Mouse (Mus musculus) hindbrain, embryonic 14.5 days (tissue): ENCODE data around the gene Cds2. TPM values are rescaled to one million over a fixed set of nuclear protein-coding genes. Genes with fewer than 3 reads are reported as not detected.
"Not testable (repeated sequence)": the region's sequence is repeated elsewhere in the genome, so short reads cannot be mapped to it uniquely, and the experiment has no call there.

Source experiments
- ATAC-seq: fragments of 200-750 bp; cut with Nextera tagmentation; 2 replicates; pipeline ENCODE4 v1.8.0; 2017; ENCODE audit warnings: moderate number of reproducible peaks, mild to moderate bottlenecking, moderate TSS enrichment, moderate library complexity; ENCODE audit not compliant: low FRiP score
- DNase-seq: peaks from one replicate; pipeline ENCODE4 v3.0.0-alpha.2; 2015; ENCODE audit warnings: low spot score
- H3K27ac ChIP-seq: fragments of 300-500 bp; sonication (generic); 2 replicates; pipeline ENCODE4 v1.5.1; 2014; ENCODE audit warnings: mild to moderate bottlenecking, moderate library complexity
- H3K27me3 ChIP-seq: fragments of 300-500 bp; sonication (generic); 2 replicates; pipeline ENCODE4 v1.6.1; 2014; ENCODE audit warnings: mild to moderate bottlenecking, low read length, mixed read lengths; ENCODE audit not compliant: control insufficient read depth, insufficient read depth
- H3K36me3 ChIP-seq: fragments of 300-500 bp; sonication (generic); replicated peaks from 2 replicates; pipeline ENCODE4 v1.6.1; 2014; ENCODE audit not compliant: control insufficient read depth, insufficient read depth
- H3K4me1 ChIP-seq: fragments of 300-500 bp; sonication (generic); replicated peaks from 2 replicates; pipeline ENCODE4 v1.6.1; 2014; ENCODE audit warnings: antibody characterized with exemption, low read length, mixed read lengths; ENCODE audit not compliant: control insufficient read depth, insufficient read depth
- H3K4me2 ChIP-seq: fragments of 300-500 bp; sonication (generic); replicated peaks from 2 replicates; pipeline ENCODE4 v1.6.1; 2014; ENCODE audit warnings: mild to moderate bottlenecking, moderate library complexity
- H3K4me3 ChIP-seq: fragments of 300-500 bp; sonication (generic); replicated peaks from 2 replicates; pipeline ENCODE4 v1.5.1; 2014; ENCODE audit warnings: mild to moderate bottlenecking, low read length
- H3K9ac ChIP-seq: fragments of 300-500 bp; sonication (generic); 2 replicates; pipeline ENCODE4 v1.6.1; 2014
- H3K9me3 ChIP-seq: fragments of 300-500 bp; sonication (generic); 2 replicates; pipeline ENCODE4 v1.6.1; 2016; ENCODE audit warnings: low read length; ENCODE audit not compliant: control insufficient read depth
- WGBS: fragments of 180-500 bp; shearing (Covaris S2); extraction: QIAGEN DNeasy Blood & Tissue Kit; methylation state at CpG from one replicate; pipeline ENCODE4 v1.1.7; 2014; 5-methylcytosine and 5-hydroxymethylcytosine counted together
- polyA plus RNA-seq: library from polyadenylated mRNA; unstranded; fragments of >200 nt; fragmentation: Nextera tagmentation; extraction: Ambion mirVana; gene quantifications from 2 replicates; pipeline ENCODE4 v1.2.1, GENCODE M21; 2014

Cds2 gene
- polyA plus RNA-seq, 1 experiment from 2014 or later, result 57.2 TPM

DNA sequence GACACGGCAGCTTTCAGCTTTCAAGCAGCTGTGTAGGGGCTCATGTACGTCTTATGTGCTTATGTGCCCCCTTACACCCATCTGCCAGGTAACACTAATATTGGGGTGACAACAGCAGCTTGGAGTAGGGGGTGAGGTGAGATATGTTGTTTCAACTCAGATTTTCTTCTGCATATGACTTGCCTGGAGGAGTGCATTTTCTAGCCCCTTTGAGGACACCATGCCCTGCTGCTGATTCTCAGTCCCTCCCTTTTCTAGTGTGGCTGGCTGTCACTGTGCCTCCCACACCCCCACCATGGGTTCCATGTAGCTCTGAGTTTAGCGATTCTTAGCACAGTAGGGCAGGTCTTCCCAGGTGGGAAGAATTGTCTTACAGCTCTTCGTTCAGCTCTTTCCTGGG, 38.5 kb downstream of the Cds2 start:
- Histone ChIP-seq H3K9ac (no peak overlapping the region), H3K4me2 (no peak overlapping the region), H3K4me3 (no peak overlapping the region), H3K36me3 (peaks cover 94% of the 10 kb centered on the region), H3K27me3 (no peaks in the 10 kb centered on the region), H3K4me1 (no peaks in the 10 kb centered on the region), H3K9me3 (no peaks in the 10 kb centered on the region), H3K27ac (no peak overlapping the region)
- WGBS, result 94% methylated on average over 4 of the region's 4 CpGs
- ATAC-seq (no peak), DNase-seq (no peak)

DNA sequence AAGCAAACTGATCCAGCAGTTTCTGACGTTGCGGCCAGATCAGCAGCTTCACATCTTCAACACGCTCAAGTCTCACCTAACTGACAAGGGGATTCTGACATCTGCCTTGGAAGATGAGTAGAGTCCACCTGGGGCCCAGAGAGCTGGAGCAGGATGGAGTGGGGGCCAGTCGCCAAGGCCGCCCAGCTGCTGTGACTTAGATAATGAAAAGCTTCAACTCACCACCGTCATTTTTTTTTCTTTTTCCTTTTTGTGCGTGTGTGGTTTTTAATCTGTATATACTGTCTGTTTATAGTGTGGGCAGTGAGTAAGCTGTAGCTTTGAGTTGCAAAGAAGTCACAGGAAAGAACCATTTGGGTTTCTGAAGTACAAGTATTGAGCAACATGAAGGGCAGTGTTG, 42.2 kb downstream of the Cds2 start:
- no peak overlapping the region for H3K9ac ChIP-seq
- peaks cover 97% of the 10 kb centered on the region for H3K36me3 ChIP-seq
- ATAC-seq, result no peak
- no peak overlapping the region for H3K27ac ChIP-seq
- no peaks in the 10 kb centered on the region for H3K27me3 ChIP-seq
- H3K9me3 ChIP-seq, result no peaks in the 10 kb centered on the region
- 96% methylated on average over 7 of the region's 7 CpGs for WGBS
- H3K4me3 ChIP-seq, result no peak overlapping the region
- DNase-seq, result no peak
- H3K4me2 ChIP-seq, result no peak overlapping the region
- H3K4me1 ChIP-seq, result no peaks in the 10 kb centered on the region

DNA sequence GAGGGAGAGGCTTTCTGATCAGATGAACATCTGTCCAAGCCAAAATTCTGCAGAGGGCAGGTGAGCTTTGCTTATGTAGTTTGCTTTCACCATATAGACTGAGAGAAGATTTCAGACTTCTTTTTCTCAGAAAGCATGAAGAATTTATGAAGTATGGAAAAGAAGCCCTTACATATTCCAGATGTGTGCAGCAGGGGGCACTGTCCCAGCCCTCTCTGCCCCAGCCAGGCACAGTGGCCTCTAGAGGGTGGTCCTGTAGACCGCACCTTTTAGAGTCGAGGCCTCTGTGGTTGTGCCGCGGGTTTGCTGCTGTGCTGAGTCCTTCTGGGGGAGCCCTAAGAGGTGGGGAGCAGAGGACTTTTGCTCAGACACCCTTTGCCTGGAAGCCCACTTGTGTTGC, 43.0 kb downstream of the Cds2 start:
- DNase-seq (no peak), ATAC-seq (no peak)
- Histone ChIP-seq H3K4me1 (no peaks in the 10 kb centered on the region), H3K36me3 (peaks cover 93% of the 10 kb centered on the region), H3K9ac (no peak overlapping the region), H3K9me3 (no peaks in the 10 kb centered on the region), H3K27ac (no peak overlapping the region), H3K4me2 (no peak overlapping the region), H3K4me3 (no peak overlapping the region), H3K27me3 (no peaks in the 10 kb centered on the region)
- WGBS, result 58% methylated on average over 4 of the region's 4 CpGs

DNA sequence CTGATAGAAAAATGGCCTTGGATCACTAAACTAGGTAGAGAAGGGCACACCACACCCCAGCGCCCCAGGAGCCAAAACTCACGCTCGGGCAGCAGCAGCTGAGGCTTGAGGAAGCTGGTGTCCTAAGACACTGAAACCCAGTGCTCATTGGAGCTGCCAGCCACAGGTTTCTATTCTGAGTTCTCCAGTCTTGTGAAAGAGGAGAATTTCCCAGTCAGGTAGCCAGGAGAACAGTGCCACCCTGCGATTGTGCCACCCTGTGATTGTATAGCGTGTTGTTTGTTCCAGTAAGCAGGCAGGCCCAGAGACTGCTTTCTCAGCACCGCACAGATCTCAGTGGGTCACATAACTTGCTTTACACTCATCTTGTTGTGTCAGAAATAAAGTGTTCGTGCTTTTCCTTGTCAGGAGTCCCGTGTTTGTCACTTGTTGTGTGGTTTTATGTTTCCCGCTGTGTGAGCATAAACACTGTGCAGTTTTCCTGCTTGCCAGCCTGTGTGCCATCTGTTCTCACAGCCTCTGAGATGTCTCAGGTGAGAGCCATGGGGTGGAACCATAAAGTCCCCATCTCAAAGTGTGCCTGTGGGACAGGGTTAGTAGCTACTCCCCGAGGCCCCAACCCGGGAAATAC, 44.4 kb downstream of the Cds2 start:
- WGBS, result 93% methylated on average over 11 of the region's 11 CpGs
- Histone ChIP-seq H3K36me3 (peaks cover 80% of the 10 kb centered on the region), H3K9ac (no peak overlapping the region), H3K27ac (no peak overlapping the region), H3K27me3 (no peaks in the 10 kb centered on the region), H3K4me2 (no peak overlapping the region), H3K9me3 (no peaks in the 10 kb centered on the region), H3K4me1 (no peaks in the 10 kb centered on the region), H3K4me3 (no peak overlapping the region)
- no peak for ATAC-seq
- no peak for DNase-seq

DNA sequence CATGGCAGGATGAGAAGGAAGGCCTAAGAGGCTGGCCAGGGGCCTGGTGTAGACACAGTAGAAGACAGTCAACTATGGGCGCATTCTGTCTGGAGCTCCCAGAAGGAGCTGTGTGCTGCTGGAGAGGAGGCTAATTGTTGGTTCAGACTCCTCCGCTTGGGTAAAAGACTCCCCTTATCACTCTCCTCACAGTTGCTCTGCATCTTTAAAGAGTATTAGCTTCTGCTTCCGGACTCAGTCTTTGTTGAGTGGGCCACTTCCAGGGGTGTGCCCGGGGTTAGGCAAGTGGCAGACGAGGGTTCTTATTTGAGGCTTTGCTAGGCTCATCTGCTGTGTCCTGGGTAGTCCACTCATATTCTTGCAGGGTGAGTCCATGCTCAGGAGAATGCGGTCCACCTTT, 45.9 kb downstream of the Cds2 start:
- ATAC-seq, result no peak
- H3K9ac ChIP-seq, result no peak overlapping the region
- H3K4me2 ChIP-seq, result no peak overlapping the region
- DNase-seq, result no peak
- 95% methylated on average over 6 of the region's 6 CpGs for WGBS
- H3K4me3 ChIP-seq, result no peak overlapping the region
- H3K36me3 ChIP-seq, result peaks cover 65% of the 10 kb centered on the region
- H3K9me3 ChIP-seq, result no peaks in the 10 kb centered on the region
- H3K4me1 ChIP-seq, result no peaks in the 10 kb centered on the region
- H3K27ac ChIP-seq, result no peak overlapping the region
- H3K27me3 ChIP-seq, result no peaks in the 10 kb centered on the region

DNA sequence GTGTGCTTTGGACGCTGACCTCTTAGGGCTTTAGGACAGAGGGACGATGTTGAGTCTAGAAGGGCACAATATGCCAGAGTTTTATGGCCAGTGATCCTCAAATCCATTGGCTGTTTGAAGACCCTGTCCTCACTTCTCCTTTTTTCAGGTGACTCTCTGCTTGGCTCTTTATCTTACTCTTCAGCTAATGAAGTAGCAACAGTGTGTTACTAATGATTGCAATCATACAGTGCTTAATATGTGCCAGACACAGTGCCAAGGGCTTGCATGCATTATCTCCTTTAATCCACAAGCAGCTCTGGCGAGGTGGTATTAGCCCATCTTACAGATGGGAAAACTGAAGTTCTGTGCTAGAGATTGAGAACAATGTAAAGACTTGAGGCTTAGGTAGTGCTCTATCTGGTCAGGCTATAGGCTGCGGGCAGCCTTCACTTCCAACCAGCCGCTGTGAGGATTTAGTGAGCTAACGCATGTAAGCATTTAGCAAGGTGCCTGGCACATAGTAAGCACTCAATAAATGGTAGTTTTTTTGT, 46.5 kb downstream of the Cds2 start:
- ATAC-seq (no peak), DNase-seq (no peak)
- Histone ChIP-seq H3K27ac (no peak overlapping the region), H3K4me3 (no peak overlapping the region), H3K9ac (no peak overlapping the region), H3K27me3 (no peaks in the 10 kb centered on the region), H3K36me3 (peaks cover 59% of the 10 kb centered on the region), H3K9me3 (no peaks in the 10 kb centered on the region), H3K4me1 (no peaks in the 10 kb centered on the region), H3K4me2 (no peak overlapping the region)
- WGBS, result 96% methylated on average over 6 of the region's 6 CpGs

DNA sequence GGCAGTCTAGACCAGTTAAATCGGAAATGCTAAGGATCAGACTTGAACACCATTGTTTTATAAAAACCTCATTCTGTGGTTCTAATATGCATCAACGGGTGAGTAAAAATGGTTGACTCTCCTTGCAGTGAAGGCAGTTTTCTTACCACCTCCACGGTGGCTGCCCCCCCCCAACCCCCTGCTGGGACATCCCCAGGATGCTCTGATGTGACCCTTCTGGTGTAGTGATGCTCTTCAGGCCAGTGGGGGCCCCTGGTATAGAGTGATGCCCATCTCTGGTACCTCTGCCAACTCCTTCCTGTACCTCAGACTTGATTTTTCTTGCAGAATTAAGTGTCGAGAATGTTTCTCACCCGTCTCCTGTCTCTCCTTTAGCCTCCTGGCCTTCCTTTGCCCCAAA, 49.7 kb downstream of the Cds2 start:
- Histone ChIP-seq H3K27ac (no peak overlapping the region), H3K9me3 (no peaks in the 10 kb centered on the region), H3K4me2 (no peak overlapping the region), H3K27me3 (no peaks in the 10 kb centered on the region), H3K4me3 (no peak overlapping the region), H3K36me3 (peaks cover 28% of the 10 kb centered on the region), H3K9ac (no peak overlapping the region), H3K4me1 (no peaks in the 10 kb centered on the region)
- 77% methylated on average over 5 of the region's 5 CpGs for WGBS
- ATAC-seq (no peak), DNase-seq (no peak)

DNA sequence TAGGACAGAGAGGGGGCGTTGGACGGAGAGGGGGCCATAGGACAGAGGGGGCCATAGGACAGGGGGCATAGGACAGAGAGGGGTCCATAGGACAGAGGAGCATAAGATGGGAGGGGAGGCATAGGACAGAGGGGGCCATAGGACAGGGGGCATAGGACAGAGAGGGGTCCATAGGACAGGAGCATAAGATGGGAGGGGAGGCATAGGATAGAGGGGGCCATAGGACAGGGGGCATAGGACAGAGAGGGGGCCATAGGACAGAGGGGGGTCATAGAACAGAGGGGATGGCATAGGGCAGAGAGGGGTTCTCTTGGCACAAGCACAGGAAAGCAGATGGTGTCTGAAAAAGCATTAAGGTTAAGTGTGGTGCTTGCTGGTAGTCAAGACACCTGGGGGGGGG, 50.6 kb downstream of the Cds2 start:
- WGBS, result 100% methylated on average over 2 of the region's 2 CpGs
- H3K4me3 ChIP-seq, result no peak overlapping the region
- no peak overlapping the region for H3K27ac ChIP-seq
- peaks cover 18% of the 10 kb centered on the region; the same call in 1 of the 2 replicates for H3K36me3 ChIP-seq
- no peak overlapping the region for H3K9ac ChIP-seq
- no peaks in the 10 kb centered on the region for H3K4me1 ChIP-seq
- H3K4me2 ChIP-seq, result no peak overlapping the region
- peak; percentile 21; the same call in 1 of the 2 replicates for ATAC-seq
- no peak for DNase-seq
- H3K9me3 ChIP-seq, result no peaks in the 10 kb centered on the region
- H3K27me3 ChIP-seq, result no peaks in the 10 kb centered on the region

DNA sequence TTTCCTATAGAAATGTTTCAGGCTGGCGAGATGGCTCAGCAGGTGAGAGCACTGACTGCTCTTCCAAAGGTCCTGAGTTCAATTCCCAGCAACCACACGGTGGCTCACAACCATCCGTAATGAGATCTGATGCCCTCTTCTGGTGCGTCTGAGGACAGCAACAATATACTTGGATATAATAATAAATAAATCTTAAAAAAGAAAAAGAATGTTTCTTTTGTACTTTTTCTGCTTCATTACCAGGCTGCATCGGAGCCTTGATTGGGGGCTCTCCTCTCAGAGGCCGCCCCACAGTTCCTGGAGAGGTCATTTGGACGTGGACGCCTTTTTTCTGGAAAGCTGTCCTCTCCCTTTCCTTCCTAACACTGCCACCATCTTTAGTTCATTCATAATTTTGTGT, 51.1 kb downstream of the Cds2 start:
- not testable (repeated sequence) for H3K4me1 ChIP-seq, DNase-seq, H3K27ac ChIP-seq, H3K4me2 ChIP-seq, H3K4me3 ChIP-seq, ATAC-seq, H3K9ac ChIP-seq, H3K27me3 ChIP-seq, H3K9me3 ChIP-seq
- H3K36me3 ChIP-seq, result peaks cover 14% of the 10 kb centered on the region; the same call in 1 of the 2 replicates
- 83% methylated on average over 8 of the region's 8 CpGs for WGBS
